Mouse (Mus musculus): ENCODE measurements around the gene Rccd1. TPM values are rescaled to one million over a fixed set of nuclear protein-coding genes. Genes with fewer than 3 reads are reported as not detected.
A peak's percentile ranks its signal among the peaks of the same experiment; 100 is the strongest.

Rccd1 gene
- polyA plus RNA-seq, 1 experiment from 2014 or later, result 16.2 TPM

GRCm38 (mm10) chr7:80367232-80367631 lies 43.0 kb upstream of the Rccd1 start:
- no peaks in the 10 kb centered on the region for H3K27me3 ChIP-seq
- peaks cover 15% of the 10 kb centered on the region for H3K4me1 ChIP-seq
- 98% methylated on average over 7 of the region's 7 CpGs for WGBS
- H3K27ac ChIP-seq, result no peak overlapping the region
- no peak overlapping the region for H3K4me3 ChIP-seq
- H3K9me3 ChIP-seq (replicated peaks), result no peaks in the 10 kb centered on the region
- peaks cover 57% of the 10 kb centered on the region for H3K36me3 ChIP-seq (ENCODE audit: poor library complexity, severe bottlenecking)
- no peak for ATAC-seq
- H3K4me2 ChIP-seq, result no peak overlapping the region
- no peak overlapping the region for H3K9ac ChIP-seq

- H3K27me3 ChIP-seq, result no peaks in the 10 kb centered on the region
- H3K27ac ChIP-seq, result no peak overlapping the region
- H3K4me1 ChIP-seq, result peaks cover 15% of the 10 kb centered on the region
- ATAC-seq, result no peak
- H3K4me2 ChIP-seq, result no peak overlapping the region
- no peak overlapping the region for H3K9ac ChIP-seq
- H3K9me3 ChIP-seq (replicated peaks), result no peaks in the 10 kb centered on the region
- WGBS, result 83% methylated on average over 2 of the region's 2 CpGs
- H3K4me3 ChIP-seq, result no peak overlapping the region
- peaks cover 72% of the 10 kb centered on the region for H3K36me3 ChIP-seq (ENCODE audit: poor library complexity, severe bottlenecking)
Observed at GRCm38 (mm10) chr7:80365759-80366158, 41.5 kb upstream of the Rccd1 start.

- Histone ChIP-seq H3K27ac (no peak overlapping the region), H3K27me3 (no peaks in the 10 kb centered on the region), H3K9me3 (replicated peaks) (no peaks in the 10 kb centered on the region), H3K4me1 (peaks cover 11% of the 10 kb centered on the region), H3K4me2 (no peak overlapping the region), H3K4me3 (no peak overlapping the region), H3K36me3 (ENCODE audit: poor library complexity, severe bottlenecking) (peaks cover 95% of the 10 kb centered on the region), H3K9ac (no peak overlapping the region)
- WGBS, result 79% methylated on average over 3 of the region's 3 CpGs
- no peak for ATAC-seq
Observed at GRCm38 (mm10) chr7:80360435-80360834, 36.2 kb upstream of the Rccd1 start.

- Histone ChIP-seq H3K27me3 (no peaks in the 10 kb centered on the region), H3K9ac (no peak overlapping the region), H3K4me3 (no peak overlapping the region), H3K9me3 (replicated peaks) (no peaks in the 10 kb centered on the region), H3K4me1 (peaks cover 11% of the 10 kb centered on the region), H3K36me3 (ENCODE audit: poor library complexity, severe bottlenecking) (peaks cover 91% of the 10 kb centered on the region), H3K4me2 (no peak overlapping the region), H3K27ac (no peak overlapping the region)
- 57% methylated on average over 4 of the region's 4 CpGs for WGBS
- ATAC-seq, result no peak
Observed at GRCm38 (mm10) chr7:80358039-80358438, 33.8 kb upstream of the Rccd1 start.

- Histone ChIP-seq H3K27me3 (no peaks in the 10 kb centered on the region), H3K9me3 (replicated peaks) (no peaks in the 10 kb centered on the region), H3K36me3 (ENCODE audit: poor library complexity, severe bottlenecking) (peaks cover 91% of the 10 kb centered on the region), H3K4me2 (no peak overlapping the region), H3K9ac (peak overlapping the region; percentile 31; the same call in 1 of the 2 replicates), H3K4me3 (no peak overlapping the region), H3K27ac (peak overlapping the region; percentile 54), H3K4me1 (peaks cover 11% of the 10 kb centered on the region)
- no peak for ATAC-seq
- 13% methylated on average over 8 of the region's 8 CpGs for WGBS
Observed at GRCm38 (mm10) chr7:80357156-80357555, 32.9 kb upstream of the Rccd1 start.

GRCm38 (mm10) chr7:80356351-80356750 lies 32.1 kb upstream of the Rccd1 start:
- Histone ChIP-seq H3K9ac (0 out of 2 replicates have a peak overlapping the region, but pooled peaks have one; percentile 31), H3K9me3 (replicated peaks) (no peaks in the 10 kb centered on the region), H3K4me2 (no peak overlapping the region), H3K36me3 (ENCODE audit: poor library complexity, severe bottlenecking) (peaks cover 88% of the 10 kb centered on the region), H3K27me3 (no peaks in the 10 kb centered on the region), H3K27ac (peak overlapping the region; percentile 54; the same call in 1 of the 2 replicates), H3K4me1 (peaks cover 11% of the 10 kb centered on the region), H3K4me3 (no peak overlapping the region)
- WGBS, result 86% methylated on average over 13 of the region's 13 CpGs
- ATAC-seq, result no peak

GRCm38 (mm10) chr7:80352920-80353319 lies 28.7 kb upstream of the Rccd1 start:
- peaks cover 74% of the 10 kb centered on the region for H3K36me3 ChIP-seq (ENCODE audit: poor library complexity, severe bottlenecking)
- H3K4me2 ChIP-seq, result no peak overlapping the region
- H3K27ac ChIP-seq, result no peak overlapping the region
- H3K4me1 ChIP-seq, result peaks cover 11% of the 10 kb centered on the region
- 93% methylated on average over 8 of the region's 8 CpGs for WGBS
- ATAC-seq, result no peak
- no peaks in the 10 kb centered on the region for H3K9me3 ChIP-seq (replicated peaks)
- H3K4me3 ChIP-seq, result no peak overlapping the region
- H3K27me3 ChIP-seq, result no peaks in the 10 kb centered on the region
- H3K9ac ChIP-seq, result no peak overlapping the region

- Histone ChIP-seq H3K4me1 (no peaks in the 10 kb centered on the region), H3K36me3 (ENCODE audit: poor library complexity, severe bottlenecking) (peaks cover 56% of the 10 kb centered on the region), H3K27ac (no peak overlapping the region), H3K9me3 (replicated peaks) (no peaks in the 10 kb centered on the region), H3K4me3 (no peak overlapping the region), H3K27me3 (no peaks in the 10 kb centered on the region), H3K9ac (no peak overlapping the region), H3K4me2 (no peak overlapping the region)
- 73% methylated on average over 2 of the region's 2 CpGs for WGBS
- ATAC-seq, result no peak
Observed at GRCm38 (mm10) chr7:80350808-80351207, 26.6 kb upstream of the Rccd1 start.

- Histone ChIP-seq H3K27ac (no peak overlapping the region), H3K27me3 (no peaks in the 10 kb centered on the region), H3K4me3 (no peak overlapping the region), H3K9me3 (replicated peaks) (no peaks in the 10 kb centered on the region), H3K4me2 (no peak overlapping the region), H3K36me3 (ENCODE audit: poor library complexity, severe bottlenecking) (peaks cover 41% of the 10 kb centered on the region), H3K9ac (no peak overlapping the region), H3K4me1 (peaks cover 7% of the 10 kb centered on the region)
- ATAC-seq, result no peak
- WGBS, result 77% methylated on average over 13 of the region's 13 CpGs
Observed at GRCm38 (mm10) chr7:80347670-80348586, 23.7 kb upstream of the Rccd1 start.

- Histone ChIP-seq H3K4me3 (no peak overlapping the region), H3K9ac (no peak overlapping the region), H3K27me3 (no peaks in the 10 kb centered on the region), H3K9me3 (replicated peaks) (no peaks in the 10 kb centered on the region), H3K4me2 (no peak overlapping the region), H3K4me1 (peaks cover 16% of the 10 kb centered on the region), H3K27ac (no peak overlapping the region), H3K36me3 (ENCODE audit: poor library complexity, severe bottlenecking) (peaks cover 32% of the 10 kb centered on the region)
- 87% methylated on average over 5 of the region's 5 CpGs for WGBS
- ATAC-seq, result no peak
Observed at GRCm38 (mm10) chr7:80346830-80347229, 22.6 kb upstream of the Rccd1 start.

GRCm38 (mm10) chr7:80346173-80346572 lies 21.9 kb upstream of the Rccd1 start:
- no peak overlapping the region for H3K4me3 ChIP-seq
- ATAC-seq, result no peak
- no peaks in the 10 kb centered on the region for H3K27me3 ChIP-seq
- peaks cover 26% of the 10 kb centered on the region for H3K36me3 ChIP-seq (ENCODE audit: poor library complexity, severe bottlenecking)
- H3K4me1 ChIP-seq, result peaks cover 20% of the 10 kb centered on the region
- 96% methylated on average over 9 of the region's 9 CpGs for WGBS
- no peak overlapping the region for H3K9ac ChIP-seq
- H3K27ac ChIP-seq, result no peak overlapping the region
- H3K9me3 ChIP-seq (replicated peaks), result no peaks in the 10 kb centered on the region
- no peak overlapping the region for H3K4me2 ChIP-seq

GRCm38 (mm10) chr7:80343270-80344018 lies 19.2 kb upstream of the Rccd1 start:
- H3K4me3 ChIP-seq, result peak overlapping the region; percentile 55
- H3K9ac ChIP-seq, result peak overlapping the region; percentile 78
- WGBS, result 25% methylated on average over 19 of the region's 19 CpGs
- H3K27ac ChIP-seq, result peak overlapping the region; percentile 80
- H3K4me2 ChIP-seq, result peak overlapping the region; percentile 69
- no peaks in the 10 kb centered on the region for H3K27me3 ChIP-seq
- H3K9me3 ChIP-seq (replicated peaks), result no peaks in the 10 kb centered on the region
- 0 out of 2 replicates have a peak, but pooled peaks cover 8% of the 10 kb centered on the region for H3K36me3 ChIP-seq (ENCODE audit: poor library complexity, severe bottlenecking)
- ATAC-seq, result peak; percentile 8; the same call in 1 of the 2 replicates
- peaks cover 39% of the 10 kb centered on the region for H3K4me1 ChIP-seq

All from forebrain, embryonic 13.5 days (tissue).